Mouse (Mus musculus): ENCODE measurements at regions not wholly inside any gene's neighbourhood (a gene's known extent, or its start where the extent isn't known, plus 50 kb on each side); places are given as distances from the start of the nearest gene placed in this dataset.
"Not testable (repeated sequence)": the region's sequence is repeated elsewhere in the genome, so short reads cannot be mapped to it uniquely, and the experiment has no call there.

DNA sequence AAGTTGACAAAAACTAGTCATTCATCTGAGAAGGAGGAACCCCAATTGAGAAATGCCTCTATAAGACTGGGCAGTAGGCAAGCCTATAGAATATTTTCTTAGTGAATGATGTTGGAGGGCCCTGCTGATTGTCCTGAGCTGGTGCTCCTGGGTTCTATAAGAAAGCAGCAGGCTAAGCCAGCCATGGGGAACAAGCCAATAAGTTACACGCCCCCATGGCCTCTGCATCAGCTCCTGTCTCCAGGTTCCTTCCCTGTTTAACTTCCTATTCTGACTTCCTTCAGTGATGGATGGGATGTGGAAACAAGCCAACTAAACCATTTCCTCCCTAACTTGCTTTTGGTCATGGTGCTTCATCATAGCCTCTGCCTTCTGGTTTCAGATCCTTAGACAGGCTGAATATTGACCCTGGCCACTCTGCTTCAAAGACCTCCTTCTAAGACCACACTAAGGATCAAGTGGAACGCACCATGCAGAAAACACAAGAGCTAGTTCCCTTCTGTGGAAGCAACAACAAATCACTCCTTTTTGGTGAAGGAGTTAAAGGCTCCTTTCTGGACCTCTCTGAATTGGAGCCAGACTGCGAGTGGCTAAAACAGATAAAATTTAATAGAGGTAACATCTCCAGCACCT, 76.7 kb downstream of the Tomm20 start:
- Histone ChIP-seq H3K4me3 (ENCODE audit: insufficient read depth, low read depth, low read length) (no peak overlapping the region), H3K4me1 (ENCODE audit: control insufficient read depth, insufficient read depth, low read length) (peaks cover 13% of the 10 kb centered on the region), H3K27ac (ENCODE audit: insufficient read depth, low read depth, low read length) (no peak overlapping the region)
- WGBS: 88% methylated on average over 3 of the region's 3 CpGs
- TF ChIP-seq CTCF (IDR thresholded peaks at IDR 0.05; ENCODE audit: insufficient read depth, low read depth, low read length) (no peak), POLR2A (IDR thresholded peaks at IDR 0.05; ENCODE audit: insufficient read depth, low read depth, low read length) (no peak)

DNA sequence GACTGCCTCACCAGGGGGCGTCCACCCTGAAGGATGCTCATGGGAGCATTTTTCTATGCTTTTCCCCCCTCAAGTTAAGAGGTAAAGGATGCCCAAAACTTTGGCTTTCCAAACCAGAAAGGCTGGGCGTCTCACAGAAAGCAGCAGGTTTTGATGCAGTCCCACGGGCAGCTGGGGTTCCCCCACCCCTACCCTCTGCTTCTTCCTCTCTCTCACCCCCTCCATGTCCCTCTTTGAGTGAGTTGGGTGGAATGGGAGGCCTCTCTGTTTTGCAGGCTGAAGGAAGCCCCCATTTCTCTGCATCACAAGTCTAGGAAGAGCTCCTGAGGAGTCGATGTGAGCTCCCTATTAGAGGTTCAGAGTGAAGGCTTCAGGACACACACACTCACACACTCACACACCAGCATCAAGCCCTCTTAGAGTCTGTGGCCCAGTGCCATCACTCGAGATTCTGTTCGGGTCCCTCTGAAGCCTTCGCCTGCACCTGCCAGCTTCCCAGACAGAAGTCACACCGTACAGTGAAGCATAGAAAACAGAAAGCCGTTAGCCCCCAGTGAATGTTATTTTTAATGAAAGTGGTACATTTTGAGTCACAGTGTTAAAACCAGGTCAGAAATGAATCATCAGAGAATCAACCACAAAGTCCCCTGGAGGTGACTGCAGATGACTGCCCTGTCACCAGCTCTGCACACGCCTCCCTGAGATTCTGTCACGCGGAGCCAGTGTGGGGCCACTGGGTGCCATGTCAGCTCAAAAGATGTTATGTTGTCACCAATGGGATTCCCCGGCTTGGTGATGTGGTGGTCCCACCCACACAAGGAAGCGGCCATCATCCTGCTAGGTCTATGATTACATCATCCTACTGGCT, 78.3 kb downstream of the Tomm20 start:
- H3K4me1 ChIP-seq (ENCODE audit: control insufficient read depth, insufficient read depth, low read length): peaks cover 15% of the 10 kb centered on the region
- TF ChIP-seq POLR2A (IDR thresholded peaks at IDR 0.05; ENCODE audit: insufficient read depth, low read depth, low read length): no peak
- TF ChIP-seq CTCF (IDR thresholded peaks at IDR 0.05; ENCODE audit: insufficient read depth, low read depth, low read length): no peak
- H3K4me3 ChIP-seq (ENCODE audit: insufficient read depth, low read depth, low read length): no peak overlapping the region
- 65% methylated on average over 14 of the region's 14 CpGs for WGBS
- no peak overlapping the region for H3K27ac ChIP-seq (ENCODE audit: insufficient read depth, low read depth, low read length)

DNA sequence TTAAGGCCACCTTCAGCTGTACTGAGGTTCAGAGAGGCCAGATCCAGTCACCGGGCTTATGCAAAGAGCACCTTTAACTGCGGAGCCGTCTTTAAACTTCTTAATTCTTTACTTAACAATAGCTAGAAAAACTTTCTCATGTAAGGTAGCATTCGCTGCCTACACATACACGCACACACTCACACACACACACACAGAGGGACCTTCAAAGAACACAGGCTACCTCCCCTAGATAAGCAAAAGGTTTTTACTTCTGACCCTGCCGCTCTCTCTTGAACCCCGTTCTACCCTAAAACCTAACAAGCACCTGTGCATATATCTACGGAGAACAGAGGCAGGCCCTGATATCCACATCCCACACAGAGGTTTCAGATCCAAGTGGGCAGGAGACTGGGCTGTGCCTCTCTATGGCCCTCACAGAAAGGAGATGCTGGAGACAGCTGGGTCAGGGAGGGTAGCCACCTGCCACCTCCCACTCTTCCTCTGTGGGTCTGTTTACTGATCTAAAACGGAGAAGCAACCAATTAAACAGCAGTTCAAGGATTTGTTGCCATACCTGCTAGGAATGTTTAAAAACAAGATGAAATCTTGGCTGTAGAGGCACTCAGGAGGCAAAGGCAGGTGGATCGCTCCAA, 81.2 kb downstream of the Tomm20 start:
- TF ChIP-seq CTCF (IDR thresholded peaks at IDR 0.05; ENCODE audit: insufficient read depth, low read depth, low read length): no peak
- TF ChIP-seq POLR2A (IDR thresholded peaks at IDR 0.05; ENCODE audit: insufficient read depth, low read depth, low read length): no peak
- Histone ChIP-seq H3K4me1 (ENCODE audit: control insufficient read depth, insufficient read depth, low read length) (peaks cover 15% of the 10 kb centered on the region), H3K4me3 (ENCODE audit: insufficient read depth, low read depth, low read length) (no peak overlapping the region), H3K27ac (ENCODE audit: insufficient read depth, low read depth, low read length) (no peak overlapping the region)
- WGBS: 93% methylated on average over 10 of the region's 10 CpGs

DNA sequence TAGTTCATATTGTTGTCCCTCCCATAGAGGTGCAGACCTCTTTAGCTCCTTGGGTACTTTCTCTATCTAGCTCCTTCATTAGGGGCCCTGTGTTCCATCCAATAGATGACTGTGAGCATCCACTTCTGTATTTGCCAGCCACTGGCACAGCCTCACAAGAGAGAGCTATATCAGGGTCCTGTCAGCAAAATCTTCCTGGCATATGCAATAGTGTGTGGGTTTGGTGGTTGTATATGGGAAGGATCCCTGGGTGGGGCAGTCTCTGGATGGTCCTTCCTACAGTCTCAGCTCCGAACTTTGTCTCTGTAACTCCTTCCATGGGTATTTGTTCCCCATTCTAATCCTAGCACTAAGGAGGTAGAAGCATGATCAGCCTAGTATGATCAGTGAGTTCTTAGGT, 82.0 kb downstream of the Tomm20 start:
- not testable (repeated sequence) for H3K4me3 ChIP-seq (ENCODE audit: insufficient read depth, low read depth, low read length); H3K27ac ChIP-seq (ENCODE audit: insufficient read depth, low read depth, low read length)
- peaks cover 15% of the 10 kb centered on the region for H3K4me1 ChIP-seq (ENCODE audit: control insufficient read depth, insufficient read depth, low read length)
- 89% methylated on average over 1 of the region's 1 CpGs for WGBS

DNA sequence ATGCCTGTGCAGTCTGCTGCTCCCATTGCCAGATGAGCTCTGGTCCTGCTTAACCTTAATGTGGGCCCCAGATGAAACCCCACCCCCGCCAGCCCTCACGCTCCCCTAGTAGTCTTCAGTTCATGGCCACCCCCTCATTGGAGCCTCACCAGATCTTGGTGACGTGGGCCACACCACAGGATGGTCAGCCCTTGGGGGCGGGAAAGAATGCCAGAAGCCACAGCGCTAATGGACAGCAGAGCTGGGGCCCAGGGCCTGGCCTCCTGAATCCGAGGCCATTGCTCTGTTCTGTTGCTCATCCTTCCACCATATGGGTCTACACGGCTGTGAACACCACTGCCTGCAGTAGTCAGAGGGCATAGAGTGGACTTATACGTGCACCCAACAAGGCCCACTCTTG, 83.9 kb downstream of the Tomm20 start:
- no peak for TF ChIP-seq POLR2A (IDR thresholded peaks at IDR 0.05; ENCODE audit: insufficient read depth, low read depth, low read length)
- no peak for TF ChIP-seq CTCF (IDR thresholded peaks at IDR 0.05; ENCODE audit: insufficient read depth, low read depth, low read length)
- Histone ChIP-seq H3K4me3 (ENCODE audit: insufficient read depth, low read depth, low read length) (no peak overlapping the region), H3K27ac (ENCODE audit: insufficient read depth, low read depth, low read length) (no peak overlapping the region), H3K4me1 (ENCODE audit: control insufficient read depth, insufficient read depth, low read length) (peaks cover 7% of the 10 kb centered on the region; the same call in 1 of the 2 replicates)
- 97% methylated on average over 8 of the region's 8 CpGs for WGBS

DNA sequence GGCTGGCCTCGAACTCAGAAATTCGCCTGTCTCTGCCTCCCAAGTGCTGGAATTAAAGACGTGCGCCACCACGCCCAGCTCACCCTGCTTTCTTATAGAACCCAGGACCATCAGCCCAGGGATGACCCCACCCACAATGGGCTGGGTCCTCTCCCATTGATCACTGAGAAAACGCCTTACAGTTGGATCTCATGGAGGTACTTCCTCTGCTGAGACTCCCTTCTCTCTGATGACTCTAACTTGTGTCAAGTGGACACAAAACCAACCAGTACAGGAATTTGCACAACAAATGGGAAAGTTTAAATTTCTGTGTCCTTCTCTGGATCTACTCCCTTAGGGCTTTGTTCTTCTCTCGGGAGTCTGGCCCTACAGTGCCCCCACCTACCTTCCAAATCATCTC, 85.0 kb downstream of the Tomm20 start:
- no peak overlapping the region for H3K27ac ChIP-seq (ENCODE audit: insufficient read depth, low read depth, low read length)
- 92% methylated on average over 7 of the region's 7 CpGs for WGBS
- no peak overlapping the region for H3K4me3 ChIP-seq (ENCODE audit: insufficient read depth, low read depth, low read length)
- H3K4me1 ChIP-seq (ENCODE audit: control insufficient read depth, insufficient read depth, low read length): peaks cover 6% of the 10 kb centered on the region; the same call in 1 of the 2 replicates
- TF ChIP-seq CTCF (IDR thresholded peaks at IDR 0.05; ENCODE audit: insufficient read depth, low read depth, low read length) (no peak), POLR2A (IDR thresholded peaks at IDR 0.05; ENCODE audit: insufficient read depth, low read depth, low read length) (no peak)

DNA sequence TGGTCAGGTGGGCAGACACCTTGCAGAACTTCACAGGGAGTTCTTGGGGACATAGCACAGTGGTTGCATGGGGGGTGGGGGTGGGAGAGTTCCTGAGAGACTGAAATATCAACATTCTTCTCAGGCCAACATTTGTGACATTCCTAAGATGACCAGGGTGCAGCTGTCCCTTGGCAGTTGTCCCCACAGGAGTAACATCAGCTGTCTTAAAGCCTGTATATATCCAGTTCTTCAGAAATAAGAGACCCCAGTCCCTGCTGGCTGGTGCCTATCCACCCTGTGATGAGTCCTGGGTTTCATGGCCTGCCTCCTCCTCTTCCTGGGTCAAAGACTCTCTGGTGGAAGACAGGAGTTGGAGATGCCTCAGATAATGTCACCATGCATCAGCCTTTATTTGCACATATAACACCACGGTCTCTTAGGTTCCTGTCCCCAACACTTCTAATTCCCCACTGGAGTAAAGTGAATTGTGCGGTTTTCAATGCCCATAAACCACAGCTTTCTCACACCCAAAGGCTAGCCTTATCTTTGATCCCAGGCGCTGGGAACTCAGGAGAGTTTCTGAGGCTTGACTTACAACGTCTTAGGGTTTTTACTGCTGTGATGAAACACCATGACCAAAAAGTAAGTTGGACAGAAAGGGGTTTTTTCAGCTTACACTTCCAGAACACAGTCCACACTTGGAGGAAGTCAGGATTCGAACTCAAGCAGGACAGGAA, 85.8 kb downstream of the Tomm20 start:
- TF ChIP-seq POLR2A (IDR thresholded peaks at IDR 0.05; ENCODE audit: insufficient read depth, low read depth, low read length) (no peak), CTCF (IDR thresholded peaks at IDR 0.05; ENCODE audit: insufficient read depth, low read depth, low read length) (no peak)
- no peak overlapping the region for H3K4me3 ChIP-seq (ENCODE audit: insufficient read depth, low read depth, low read length)
- 96% methylated on average over 5 of the region's 5 CpGs for WGBS
- H3K4me1 ChIP-seq (ENCODE audit: control insufficient read depth, insufficient read depth, low read length): peaks cover 6% of the 10 kb centered on the region; the same call in 1 of the 2 replicates
- no peak overlapping the region for H3K27ac ChIP-seq (ENCODE audit: insufficient read depth, low read depth, low read length)

DNA sequence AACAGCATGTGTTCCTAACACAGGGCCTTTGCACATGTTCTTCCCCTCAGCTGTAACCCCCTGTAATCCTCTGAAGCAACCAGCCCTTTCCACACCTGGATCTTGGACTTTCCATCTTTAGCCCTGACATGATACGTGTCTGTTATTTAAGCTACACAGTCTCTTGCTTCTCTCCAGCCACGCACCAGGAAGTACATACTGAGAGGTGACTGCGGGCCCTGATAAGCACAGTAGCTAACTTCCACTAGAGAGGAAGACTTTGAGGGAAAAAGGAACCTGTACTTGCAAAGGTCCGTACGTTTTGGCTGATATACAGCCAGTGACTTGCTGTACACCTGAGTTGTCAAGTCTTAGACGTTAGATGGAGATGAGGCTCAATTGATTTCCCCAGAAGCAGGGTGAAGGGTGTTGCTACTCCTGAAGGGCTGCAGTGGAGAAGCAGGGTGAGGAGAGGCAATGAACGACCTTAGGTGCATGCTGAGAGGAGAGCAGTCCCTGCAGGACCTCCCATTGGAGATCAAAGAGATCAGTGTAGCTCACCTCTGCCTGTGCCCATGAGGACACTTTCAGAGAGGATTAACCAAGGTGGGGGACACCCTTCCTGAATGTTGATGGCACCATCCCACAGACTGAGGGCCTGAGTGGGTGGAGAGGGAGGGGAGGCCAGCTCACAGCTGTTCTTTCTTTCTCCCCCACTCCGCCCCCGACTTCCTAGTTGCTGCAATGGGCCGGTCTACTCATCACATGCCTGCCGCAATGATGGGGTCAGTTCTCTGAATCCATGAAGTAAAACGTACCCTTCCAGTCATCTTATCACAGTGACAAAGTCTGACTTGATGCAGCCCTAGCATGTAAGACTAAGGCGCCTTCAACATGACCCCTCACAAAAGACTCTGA, 88.1 kb downstream of the Tomm20 start:
- peaks cover 8% of the 10 kb centered on the region for H3K4me1 ChIP-seq (ENCODE audit: control insufficient read depth, insufficient read depth, low read length)
- TF ChIP-seq POLR2A (IDR thresholded peaks at IDR 0.05; ENCODE audit: insufficient read depth, low read depth, low read length) (no peak), CTCF (IDR thresholded peaks at IDR 0.05; ENCODE audit: insufficient read depth, low read depth, low read length) (no peak)
- H3K27ac ChIP-seq (ENCODE audit: insufficient read depth, low read depth, low read length): no peak overlapping the region
- no peak overlapping the region for H3K4me3 ChIP-seq (ENCODE audit: insufficient read depth, low read depth, low read length)
- WGBS: 85% methylated on average over 13 of the region's 13 CpGs

Measured in olfactory bulb, adult 2 months (tissue).